Mouse (Mus musculus): Measurements from ENCODE around the gene Cenpn. TPM values are rescaled to one million over a fixed set of nuclear protein-coding genes. Genes with fewer than 3 reads are reported as not detected.

The Cenpn gene
- polyA plus RNA-seq, 1 experiment from 2014 or later = 10.1 TPM

DNA sequence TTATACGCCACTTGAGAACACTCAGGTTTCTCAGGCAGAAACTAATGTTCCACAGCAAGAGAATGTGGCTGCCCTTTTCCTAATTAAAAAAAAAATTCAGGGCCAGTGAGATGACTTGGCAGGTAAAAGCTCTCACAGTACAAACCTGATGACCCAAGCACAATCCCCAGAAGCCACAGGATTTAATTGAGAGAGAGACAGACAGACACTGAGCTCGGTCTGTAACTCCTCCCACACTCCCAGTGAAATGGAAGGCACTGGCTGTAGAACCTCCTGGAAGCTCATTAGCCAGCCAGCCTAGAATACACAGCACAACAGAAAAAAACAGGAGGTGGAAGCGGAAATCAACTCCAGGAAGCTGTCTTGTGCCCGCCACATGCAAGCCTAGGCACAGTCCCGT lies 54.1 kb downstream of the Cenpn start:
- Histone ChIP-seq H3K27me3 (no peaks in the 10 kb centered on the region), H3K27ac (replicated peaks) (no peak overlapping the region), H3K4me1 (replicated peaks) (peaks cover 12% of the 10 kb centered on the region), H3K4me2 (no peak overlapping the region), H3K36me3 (no peaks in the 10 kb centered on the region), H3K9me3 (no peaks in the 10 kb centered on the region), H3K9ac (no peak overlapping the region), H3K4me3 (no peak overlapping the region)
- no peak for ATAC-seq (ENCODE audit: low FRiP score, low read depth)
- 66% methylated on average over 5 of the region's 5 CpGs for WGBS

DNA sequence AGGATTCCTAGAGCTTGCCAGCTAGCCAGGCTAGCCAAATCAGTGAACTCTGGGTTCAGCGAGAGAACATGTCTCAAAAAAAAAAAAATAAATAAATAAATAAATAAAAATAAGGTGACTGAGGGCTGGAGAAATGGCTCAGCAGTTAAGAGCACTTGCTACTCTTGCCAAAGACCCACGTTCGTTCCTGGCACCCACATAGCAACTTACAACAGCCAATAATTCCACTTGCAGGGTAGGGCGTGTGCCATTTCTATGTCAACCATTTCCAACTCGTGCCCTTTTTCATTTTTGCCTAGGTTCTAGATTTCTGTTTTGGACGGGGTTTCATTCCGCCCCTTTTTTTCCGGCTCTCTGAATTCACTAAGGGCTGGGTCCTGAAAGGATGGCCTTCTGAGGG lies 56.5 kb downstream of the Cenpn start:
- Histone ChIP-seq H3K4me2 (peak overlapping the region; percentile 89), H3K4me1 (replicated peaks) (peaks cover 12% of the 10 kb centered on the region), H3K9ac (peak overlapping the region; percentile 41), H3K9me3 (no peaks in the 10 kb centered on the region), H3K27ac (replicated peaks) (peak overlapping the region; percentile 75; the same call in 1 of the 2 replicates), H3K4me3 (peak overlapping the region; percentile 74), H3K36me3 (peaks cover 7% of the 10 kb centered on the region; the same call in 1 of the 2 replicates), H3K27me3 (no peaks in the 10 kb centered on the region)
- ATAC-seq (ENCODE audit: low FRiP score, low read depth) = no peak
- 33% methylated on average over 8 of the region's 8 CpGs for WGBS

DNA sequence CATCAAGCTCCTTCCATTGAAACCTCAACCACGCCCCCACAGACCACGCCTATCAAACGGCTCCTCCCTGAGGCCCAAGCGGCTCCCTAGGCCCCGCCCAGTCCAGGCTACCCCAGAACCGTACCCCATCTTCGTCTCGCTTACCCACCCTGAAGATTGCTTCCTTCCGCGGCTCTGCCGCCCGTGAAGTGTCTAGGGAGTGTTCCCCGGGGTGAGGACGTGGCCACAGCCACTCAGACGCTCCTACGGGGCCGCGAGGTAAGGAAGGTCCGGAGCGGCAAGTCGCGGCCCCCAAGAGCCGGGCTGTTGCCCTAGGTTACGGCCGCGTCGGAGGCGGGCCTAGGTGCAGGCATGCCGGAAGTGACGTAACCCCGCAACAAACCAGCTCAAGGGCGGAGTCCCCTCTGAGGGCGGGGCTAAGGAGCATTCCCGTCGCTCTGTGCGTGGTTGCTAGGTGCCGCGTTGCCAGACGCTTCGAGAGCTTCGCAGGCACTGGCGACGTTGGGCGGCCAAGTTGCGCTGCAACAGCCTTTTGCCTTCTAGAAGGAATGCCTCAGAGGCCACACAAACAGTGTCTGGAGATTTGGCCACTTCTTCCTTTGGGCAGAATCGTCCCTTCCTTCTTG lies 57.2 kb downstream of the Cenpn start, which contains the start of gene 1700030J22Rik:
Gene 1700030J22Rik, minus strand, starts transcription at position 329 of the 626 bp plus-strand sequence.
- Histone ChIP-seq H3K9me3 (no peaks in the 10 kb centered on the region), H3K9ac (peak within 1 kb of the TSS; percentile 41), H3K27ac (replicated peaks) (peak within 1 kb of the TSS; percentile 75), H3K4me2 (peak within 1 kb of the TSS; percentile 89), H3K27me3 (no peaks in the 10 kb centered on the region), H3K36me3 (peaks cover 7% of the 10 kb centered on the region; the same call in 1 of the 2 replicates), H3K4me3 (peak within 1 kb of the TSS; percentile 74), H3K4me1 (replicated peaks) (peaks cover 12% of the 10 kb centered on the region)
- under 1% methylated on average over 46 of the region's 46 CpGs for WGBS
- peak; percentile 99 for ATAC-seq (ENCODE audit: low FRiP score, low read depth)

DNA sequence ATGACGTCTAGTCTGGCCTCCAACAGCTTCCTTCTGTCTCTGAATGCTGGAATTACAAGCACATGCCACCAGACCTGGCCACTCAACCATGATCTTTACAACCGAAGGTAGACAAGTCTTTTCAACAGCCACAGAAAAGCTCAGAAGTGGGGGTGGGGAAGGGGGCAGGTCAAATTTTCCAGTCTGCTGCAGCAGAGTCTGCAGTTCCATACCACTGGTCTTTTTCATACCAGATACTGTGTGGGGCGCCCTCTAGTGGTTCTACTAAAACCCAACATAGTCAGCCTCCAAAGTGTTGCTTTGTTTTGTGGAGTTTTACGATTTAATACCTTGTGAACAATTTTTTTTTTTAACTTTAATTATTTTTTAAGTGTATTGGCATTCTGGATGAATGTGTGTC lies 58.6 kb downstream of the Cenpn start:
- no peak for ATAC-seq (ENCODE audit: low FRiP score, low read depth)
- WGBS = 20% methylated on average over 4 of the region's 4 CpGs
- no peak overlapping the region for H3K9ac ChIP-seq

DNA sequence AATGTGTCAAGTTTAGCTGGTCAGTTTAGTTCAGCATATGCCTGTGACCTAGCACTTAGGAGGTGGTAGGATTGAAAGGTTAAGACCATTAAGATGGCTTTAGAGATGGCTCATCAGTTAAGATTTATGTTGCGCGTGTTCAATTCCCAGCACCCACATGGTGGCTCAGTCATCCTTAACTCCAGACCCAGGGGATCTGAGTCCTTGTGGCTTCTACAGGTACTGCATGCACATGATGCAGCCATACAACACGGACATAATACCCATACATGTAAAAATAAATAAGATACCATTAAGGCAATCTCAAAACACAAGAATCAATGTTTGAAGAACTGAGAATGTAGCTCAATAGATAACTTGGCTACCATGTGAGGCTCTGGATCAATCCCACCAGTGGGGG lies 68.3 kb downstream of the Cenpn start:
- Histone ChIP-seq H3K36me3 (no peaks in the 10 kb centered on the region; the same call in none of the 2 replicates), H3K27me3 (no peaks in the 10 kb centered on the region), H3K27ac (replicated peaks) (no peak overlapping the region), H3K4me1 (replicated peaks) (peaks cover 22% of the 10 kb centered on the region), H3K9me3 (no peaks in the 10 kb centered on the region), H3K4me2 (no peak overlapping the region), H3K4me3 (no peak overlapping the region), H3K9ac (no peak overlapping the region)
- ATAC-seq (ENCODE audit: low FRiP score, low read depth) = no peak
- WGBS = 94% methylated on average over 3 of the region's 3 CpGs

More for the DNA sequence above, 58.6 kb downstream of the Cenpn start:
- H3K36me3 ChIP-seq = peaks cover 7% of the 10 kb centered on the region; the same call in 1 of the 2 replicates
- no peak overlapping the region for H3K4me3 ChIP-seq
- no peaks in the 10 kb centered on the region for H3K9me3 ChIP-seq
- peaks cover 12% of the 10 kb centered on the region for H3K4me1 ChIP-seq (replicated peaks)
- no peak overlapping the region for H3K27ac ChIP-seq (replicated peaks)
- no peaks in the 10 kb centered on the region for H3K27me3 ChIP-seq
- no peak overlapping the region for H3K4me2 ChIP-seq

Other genes starting within 250 kb of the Cenpn start
- gene Cdyl2, start 188.7 kb upstream of the Cenpn start, polyA plus RNA-seq (2015; fragmentation: Nextera tagmentation; extraction: Ambion mirVana) = 10.6 and 10.8 TPM in 2 replicates
- 28.3 and 35.3 TPM in 2 replicates for gene Cmc2, start 275 bp upstream of the Cenpn start, polyA plus RNA-seq (2015; fragmentation: Nextera tagmentation; extraction: Ambion mirVana)
- 19.3 and 22.7 TPM in 2 replicates for gene Atmin, start 21.7 kb downstream of the Cenpn start, polyA plus RNA-seq (2015; fragmentation: Nextera tagmentation; extraction: Ambion mirVana)
- 8.1 and 8.5 TPM in 2 replicates for gene 1700030J22Rik, start 57.2 kb downstream of the Cenpn start, polyA plus RNA-seq (2015; fragmentation: Nextera tagmentation; extraction: Ambion mirVana)
- gene Gcsh, start 71.8 kb downstream of the Cenpn start, polyA plus RNA-seq (2015; fragmentation: Nextera tagmentation; extraction: Ambion mirVana) = 96.8 and 99.1 TPM in 2 replicates
- 0.04 and 0.16 TPM in 2 replicates for gene Pkd1l2, start 160.7 kb downstream of the Cenpn start, polyA plus RNA-seq (2015; fragmentation: Nextera tagmentation; extraction: Ambion mirVana)
- gene Bco1, start 174.1 kb downstream of the Cenpn start, polyA plus RNA-seq (2015; fragmentation: Nextera tagmentation; extraction: Ambion mirVana) = 0.21 and 0.32 TPM in 2 replicates
- 3.0 TPM in 2 replicates for gene Gan, start 236.4 kb downstream of the Cenpn start, polyA plus RNA-seq (2015; fragmentation: Nextera tagmentation; extraction: Ambion mirVana)